Mouse (Mus musculus) right cerebral cortex, postnatal 4 days (tissue): Measurements from ENCODE around the gene Bfar.
"Not testable (repeated sequence)": the region's sequence is repeated elsewhere in the genome, so short reads cannot be mapped to it uniquely, and the experiment has no call there.

Source experiments
- DNase-seq: peaks from one replicate; pipeline ENCODE4 v3.0.0-alpha.2; 2022

Bfar gene

DNA sequence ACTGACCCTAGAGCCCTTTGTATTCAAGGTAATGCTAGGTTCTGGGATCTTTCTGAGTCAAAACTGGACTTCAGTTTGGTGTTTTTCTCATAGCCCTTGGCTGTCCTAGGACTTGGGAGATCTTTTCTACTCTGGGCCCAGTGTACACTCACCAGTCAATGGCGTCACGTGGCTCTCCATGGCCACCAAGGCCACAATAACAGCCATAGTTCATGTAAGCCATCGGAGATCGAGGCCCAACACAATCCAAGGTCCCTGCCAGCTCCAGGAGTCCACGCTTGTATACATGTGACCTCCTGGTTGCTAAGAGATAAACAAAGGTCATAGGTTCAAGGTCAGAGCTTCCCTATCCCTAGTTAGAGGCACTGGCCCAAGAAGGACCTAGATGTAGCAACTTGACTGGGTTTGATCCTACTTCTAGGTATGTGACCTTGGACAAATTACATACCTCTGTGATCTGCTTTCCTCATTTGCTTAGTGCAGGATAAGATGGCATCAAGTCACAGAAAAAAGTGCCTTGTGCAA, 56.2 kb downstream of the Bfar start:
- no peak for DNase-seq

DNA sequence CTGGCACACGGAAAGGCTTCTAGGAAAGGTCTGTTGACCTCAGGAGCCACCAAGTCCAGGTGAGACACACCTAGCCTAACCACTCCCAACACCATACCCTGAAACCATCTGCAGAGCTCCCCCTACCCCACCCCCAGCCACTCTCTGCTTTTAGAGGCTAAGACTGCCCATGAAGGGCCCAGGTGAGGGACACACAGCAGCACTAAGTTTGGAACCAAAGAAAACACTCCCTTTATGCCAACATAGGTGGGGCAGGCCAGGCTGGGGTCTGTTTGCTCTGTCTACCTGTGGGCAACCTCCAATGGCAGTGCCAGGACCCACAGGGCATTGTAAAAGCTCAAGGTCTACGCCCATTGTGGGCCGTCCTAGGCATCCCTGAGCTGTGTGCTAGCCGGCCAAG, 57.8 kb downstream of the Bfar start:
- DNase-seq = no peak

DNA sequence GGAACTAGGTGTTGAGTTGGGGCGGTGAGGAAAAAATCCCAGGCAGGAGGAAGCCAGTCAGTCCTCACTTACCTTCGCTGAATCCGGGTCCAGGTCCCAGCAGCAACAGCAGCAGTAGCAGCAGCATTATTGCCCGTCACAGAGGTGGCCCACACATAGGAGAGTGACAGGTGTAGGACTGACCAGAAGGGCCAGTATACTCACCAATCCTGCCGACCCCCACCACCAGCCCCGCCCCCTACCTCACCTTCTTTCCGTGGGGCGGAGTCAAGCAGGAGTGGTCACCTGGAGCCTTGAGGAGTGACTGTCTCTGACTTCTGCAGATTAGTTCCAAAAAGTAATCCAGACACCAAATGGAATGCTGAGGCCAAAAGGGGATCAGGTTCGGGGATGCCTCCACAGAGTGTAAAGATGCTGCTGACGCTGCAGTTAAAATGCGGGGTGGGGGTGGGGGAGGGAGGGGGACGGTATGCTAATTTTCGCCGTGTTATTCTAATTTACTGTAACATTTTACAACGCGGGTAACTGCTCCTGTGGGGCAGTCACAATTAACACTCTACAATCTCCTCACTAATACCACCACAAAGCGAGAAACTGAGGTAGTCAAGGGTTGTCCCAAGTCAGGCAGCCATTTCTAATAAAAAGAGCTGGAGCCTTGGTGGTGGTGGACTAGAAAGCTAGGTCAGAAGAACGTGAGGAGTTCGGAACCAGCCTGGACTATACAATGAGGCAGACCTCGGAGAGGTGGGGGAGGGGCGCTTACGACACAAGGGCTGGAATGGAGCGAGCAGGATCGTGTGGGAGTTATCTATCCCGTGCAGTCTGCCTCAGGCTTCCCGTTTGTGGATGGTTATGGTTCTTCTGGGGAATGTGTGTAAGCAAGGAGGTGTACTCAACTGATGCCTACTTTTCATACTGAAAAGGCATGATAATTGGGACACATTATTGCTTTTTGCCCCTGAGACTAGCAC, 58.9 kb downstream of the Bfar start, which contains the start of gene Pla2g10:
TSS of gene Pla2g10 (minus strand) at position 699 of the 971 bp plus-strand sequence.
- DNase-seq = peak; percentile 21

DNA sequence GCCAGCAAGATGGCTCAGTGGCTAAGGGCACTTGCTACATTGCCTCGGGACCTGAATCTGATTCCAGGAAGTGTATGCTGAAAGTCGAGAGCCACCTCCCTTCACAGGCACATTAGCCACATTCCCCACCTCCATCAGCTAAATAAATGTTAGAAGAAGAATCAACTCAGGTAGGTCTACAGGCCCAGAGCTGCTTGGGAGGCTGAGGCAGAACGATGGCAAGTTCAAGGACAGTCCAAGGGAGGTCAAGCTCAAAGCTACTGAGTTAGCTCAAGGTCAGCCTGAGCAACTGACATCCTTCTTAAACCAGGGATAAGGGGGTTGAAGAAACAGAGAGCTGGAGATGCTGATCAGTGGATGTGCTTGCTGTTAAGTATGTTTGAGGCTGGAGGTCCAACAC, 61.1 kb downstream of the Bfar start:
- DNase-seq = no peak

DNA sequence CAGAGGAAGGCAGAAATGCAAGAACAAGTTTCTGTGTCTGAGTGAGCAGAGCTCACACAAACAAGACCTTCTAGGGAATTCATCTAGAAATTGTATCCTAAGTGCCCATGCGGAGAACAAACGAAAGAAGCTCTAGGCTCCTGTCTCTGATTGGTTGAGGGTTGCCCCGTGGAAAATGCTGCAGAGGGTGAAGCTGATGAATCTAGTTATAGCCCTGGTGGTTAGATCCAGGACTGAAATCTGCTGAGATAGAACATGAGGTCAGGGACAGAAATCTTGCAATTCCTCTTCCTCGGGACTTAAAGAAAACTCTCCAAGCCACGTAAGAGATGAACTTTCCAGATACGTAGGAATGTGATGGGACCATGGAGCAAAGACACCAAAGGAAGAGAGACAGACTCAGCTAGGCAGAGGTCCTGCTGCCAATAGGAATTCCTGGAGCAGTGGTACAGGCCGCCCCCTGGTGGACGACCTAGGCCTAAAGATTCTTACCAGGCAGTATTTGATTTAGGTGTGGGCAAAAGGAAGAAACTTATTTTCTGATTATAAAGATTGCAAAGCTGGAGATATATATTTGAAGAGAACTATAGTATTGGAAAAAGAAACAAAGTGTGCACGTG, 62.0 kb downstream of the Bfar start:
- DNase-seq = peak; percentile 86

DNA sequence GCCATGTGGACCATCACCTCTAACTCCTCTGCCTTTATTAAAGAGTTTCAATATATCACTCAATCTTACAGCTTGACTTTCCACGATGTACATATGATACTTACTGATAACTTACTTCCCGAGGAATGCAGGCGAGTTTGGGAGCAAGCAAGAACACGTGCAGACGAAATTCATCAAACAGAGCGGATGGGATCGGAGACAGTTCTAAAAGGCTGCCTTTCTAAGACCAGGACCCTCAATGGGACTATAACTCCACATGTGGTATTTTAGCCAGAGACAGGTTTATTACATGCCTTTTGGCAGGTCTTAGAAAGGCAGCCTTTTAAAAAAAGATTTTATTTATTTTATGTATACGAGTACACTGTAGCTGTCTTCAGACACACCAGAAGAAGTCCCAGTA, 64.3 kb downstream of the Bfar start:
- DNase-seq = no peak

DNA sequence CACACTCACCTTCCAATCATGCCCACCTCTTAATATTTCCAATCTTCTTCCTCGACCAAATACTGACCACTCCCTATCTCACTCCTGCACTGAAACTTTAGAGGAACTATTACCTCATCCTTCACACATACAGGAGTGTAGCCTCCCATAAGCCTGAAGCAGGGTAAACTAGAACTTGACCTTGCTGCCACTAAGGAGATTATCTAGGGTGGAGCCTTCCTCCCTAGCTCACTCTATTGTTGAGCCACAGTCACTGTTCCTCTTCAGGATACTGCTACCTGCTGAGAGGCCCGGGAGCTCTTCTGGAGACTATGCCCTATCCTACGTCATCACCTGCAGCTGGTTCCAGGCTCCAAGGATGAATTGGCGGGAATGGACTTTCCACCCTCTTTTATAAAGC, 67.4 kb downstream of the Bfar start:
- DNase-seq = not testable (repeated sequence)

DNA sequence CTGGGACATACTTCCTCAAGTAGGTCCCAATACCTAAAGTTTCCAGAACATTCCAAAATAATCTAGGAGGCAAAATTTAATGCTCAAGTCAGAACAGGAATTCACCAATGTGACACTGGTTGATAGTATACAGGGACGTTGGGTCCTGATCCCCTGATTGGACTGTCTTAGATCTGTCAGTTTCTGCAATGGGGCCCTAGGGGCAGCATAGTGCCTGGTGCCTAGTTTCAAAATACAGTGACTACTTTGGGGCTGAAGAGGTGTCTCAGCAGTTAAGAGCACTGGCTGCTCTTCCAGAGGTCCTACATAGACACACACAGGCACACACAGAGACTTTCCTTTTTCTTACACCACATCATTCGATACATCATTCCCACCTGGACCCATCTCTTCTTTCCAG, 69.2 kb downstream of the Bfar start:
- no peak for DNase-seq

DNA sequence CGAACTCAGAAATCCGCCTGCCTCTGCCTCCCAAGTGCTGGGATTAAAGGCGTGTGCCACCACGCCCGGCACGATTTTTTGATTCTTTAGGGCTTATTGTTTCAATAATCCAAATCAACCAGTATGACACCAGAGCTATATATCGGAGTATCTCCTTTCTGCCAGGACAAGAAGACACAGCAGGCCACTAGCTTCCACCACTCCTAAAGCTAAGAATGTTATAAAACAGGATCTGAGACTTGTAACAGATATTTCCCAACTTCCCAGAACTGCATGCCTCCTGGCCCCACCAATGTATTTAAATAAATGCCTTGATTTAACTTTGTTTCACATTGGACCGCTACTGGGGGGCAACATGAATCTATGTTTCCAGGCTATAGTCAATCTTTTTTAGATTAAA, 76.0 kb downstream of the Bfar start:
- DNase-seq = no peak

DNA sequence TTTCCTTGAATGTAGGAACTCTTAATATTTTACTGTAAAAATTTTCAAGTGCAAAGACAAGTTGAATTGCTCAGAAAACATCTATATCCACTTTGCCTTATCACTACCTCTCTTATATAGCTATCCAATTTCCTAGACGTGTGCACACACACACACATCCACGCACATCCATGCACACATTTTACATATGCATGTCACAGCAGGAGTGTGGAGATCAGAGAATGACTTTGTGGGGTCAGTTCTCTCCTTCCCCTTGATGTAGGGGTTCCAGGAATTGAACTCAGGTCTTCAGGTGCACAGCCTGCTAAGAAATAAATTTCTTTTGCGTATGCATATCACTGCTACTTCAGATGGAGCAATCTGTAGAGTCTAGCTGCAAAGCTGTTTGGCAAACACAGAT, 76.5 kb downstream of the Bfar start:
- no peak for DNase-seq

DNA sequence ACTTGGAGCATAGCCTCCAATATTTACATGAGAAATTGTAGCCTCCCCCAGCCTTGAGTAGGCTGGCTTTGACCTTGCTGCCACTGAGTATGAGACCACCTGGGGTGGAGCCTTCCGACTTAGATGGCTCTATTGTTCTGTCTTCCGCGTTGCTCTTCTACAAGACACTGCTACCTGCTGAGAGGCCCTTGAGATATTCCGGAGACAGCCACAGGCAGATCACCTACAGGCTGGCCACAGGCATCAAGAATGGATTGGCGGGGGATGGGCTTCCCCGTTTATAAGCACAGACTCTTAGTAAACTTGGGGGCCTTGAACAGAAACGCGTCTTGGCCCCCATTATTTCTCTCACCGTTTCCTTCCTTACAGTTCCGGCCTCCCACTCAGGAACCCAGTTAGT, 77.2 kb downstream of the Bfar start:
- not testable (repeated sequence) for DNase-seq

DNA sequence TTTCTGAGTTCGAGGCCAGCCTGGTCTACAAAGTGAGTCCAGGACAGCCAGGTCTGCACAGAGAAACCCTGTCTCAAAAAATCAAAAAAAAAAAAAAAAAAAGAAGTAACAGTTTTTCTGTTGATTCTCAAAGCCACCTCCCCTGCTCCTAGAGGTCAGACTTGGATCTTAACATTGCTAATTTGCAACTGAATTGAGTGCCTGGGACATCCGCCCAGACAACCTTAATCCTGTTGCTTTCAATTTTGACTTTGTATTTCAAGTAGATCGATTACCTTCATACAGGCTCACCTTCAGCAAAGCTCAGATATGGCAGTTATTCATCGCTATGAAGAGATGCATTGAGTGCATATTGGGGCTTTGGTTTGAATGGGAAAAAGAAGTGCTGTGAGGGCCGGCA, 77.6 kb downstream of the Bfar start:
- no peak for DNase-seq

DNA sequence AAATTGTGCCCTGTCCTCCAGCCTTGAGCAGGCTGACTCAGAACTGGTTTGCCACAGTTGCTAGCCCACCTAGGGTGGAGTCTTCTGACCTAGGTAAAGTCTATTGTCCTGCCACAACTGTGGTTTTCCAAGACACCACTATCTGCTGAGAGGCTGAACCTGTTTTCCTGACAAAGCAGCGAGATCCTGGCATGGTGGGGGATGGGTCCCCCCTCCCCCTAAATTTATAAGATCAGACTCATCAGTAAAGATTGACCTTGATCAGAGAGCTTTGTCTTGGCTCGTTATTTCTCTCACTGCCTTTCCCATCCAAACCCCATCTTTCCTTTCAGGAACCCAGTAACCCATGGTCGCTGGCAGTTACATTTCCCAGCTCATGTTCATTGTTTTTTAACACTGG, 78.3 kb downstream of the Bfar start:
- no peak for DNase-seq

DNA sequence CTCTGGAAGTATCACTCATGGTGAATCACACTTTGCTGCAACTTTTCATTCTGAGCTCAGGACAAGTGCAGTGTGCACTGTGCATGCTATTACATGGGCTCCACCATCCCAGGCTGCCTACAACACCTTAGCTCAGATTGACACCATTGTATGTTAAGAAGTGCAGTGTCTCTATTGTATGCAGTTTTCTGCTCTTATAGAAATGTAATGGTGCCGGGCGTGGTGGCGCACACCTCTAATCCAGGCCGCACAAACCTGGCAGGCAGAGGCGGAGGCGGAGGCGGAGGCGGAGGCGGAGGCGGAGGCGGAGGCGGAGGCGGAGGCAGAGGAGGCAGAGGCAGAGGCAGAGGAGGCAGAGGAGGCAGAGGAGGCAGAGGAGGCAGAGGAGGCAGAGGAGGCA, 79.0 kb downstream of the Bfar start:
- no peak for DNase-seq
